Mouse (Mus musculus) lung, postnatal 4 days (tissue): Measurements from ENCODE around the gene Gm3424.
"Not testable (repeated sequence)": the region's sequence is repeated elsewhere in the genome, so short reads cannot be mapped to it uniquely, and the experiment has no call there.

Source experiments
- DNase-seq, 2 experiments: peaks; one replicate each; pipeline ENCODE4 v3.0.0; 2021

The Gm3424 gene

DNA sequence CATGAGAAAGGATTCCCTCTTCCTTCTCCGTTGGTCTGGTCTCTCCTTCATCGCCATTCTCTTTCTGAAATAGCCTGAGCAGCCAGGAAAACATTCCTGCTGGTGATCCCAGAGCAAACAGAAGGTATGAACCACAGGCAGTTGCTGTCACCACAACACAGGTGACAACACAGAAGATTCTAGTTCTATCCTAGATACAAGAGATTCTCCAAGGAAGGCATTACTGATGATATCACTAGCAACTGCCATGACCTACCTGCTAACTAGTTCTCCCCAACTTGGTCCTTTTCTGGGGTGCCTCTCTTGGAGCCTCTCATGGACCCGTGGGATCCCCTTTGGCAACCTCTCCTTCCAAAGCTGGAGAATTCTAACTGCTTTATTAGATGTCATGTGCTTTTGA lies at the start of gene Gm3424:
Gene Gm3424, minus strand, starts transcription at position 101 of the 400 bp plus-strand sequence.
- DNase-seq = not testable (repeated sequence)

DNA sequence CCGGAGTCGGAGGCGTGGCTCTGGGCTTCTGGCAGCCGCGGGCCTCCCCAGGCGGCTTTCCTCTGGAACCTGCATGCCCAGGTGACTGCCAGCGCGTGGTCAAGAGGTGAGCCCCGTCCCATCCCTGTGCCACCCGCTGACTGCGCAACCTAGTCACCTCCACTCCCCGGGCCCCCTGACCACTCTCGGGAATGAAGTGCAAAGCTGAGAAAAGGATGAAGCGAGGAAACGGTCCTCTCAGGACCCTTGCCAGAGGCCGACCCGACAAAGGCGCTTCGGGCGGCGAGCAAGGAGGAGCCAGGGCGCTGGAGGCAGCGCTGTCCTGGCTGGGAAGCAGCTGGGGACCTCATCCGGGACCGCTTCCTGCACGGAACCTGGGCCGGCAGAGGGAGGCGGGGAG lies 49.7 kb upstream of the Gm3424 start:
- not testable (repeated sequence) for DNase-seq

DNA sequence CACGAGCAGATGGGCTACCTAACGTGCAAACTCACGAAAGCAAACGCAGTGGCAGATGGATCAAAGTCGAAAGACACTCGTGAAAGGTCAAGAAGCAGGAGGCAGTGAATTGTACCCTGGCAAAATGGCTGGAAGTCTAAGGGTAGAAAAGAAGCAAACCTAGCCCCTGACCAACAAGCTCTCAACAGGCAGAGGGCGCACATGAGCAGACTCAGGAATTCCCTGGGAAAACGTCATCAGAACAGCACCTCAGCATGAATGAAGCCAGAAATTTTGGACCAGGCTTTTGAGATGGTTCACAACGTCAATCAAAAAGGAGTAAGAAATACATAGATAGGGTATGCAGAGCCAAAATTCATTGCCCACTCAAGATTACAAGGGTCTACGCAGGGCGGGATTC lies 49.0 kb upstream of the Gm3424 start:
- peak in 1 of 2 experiments; percentile 5 for DNase-seq

DNA sequence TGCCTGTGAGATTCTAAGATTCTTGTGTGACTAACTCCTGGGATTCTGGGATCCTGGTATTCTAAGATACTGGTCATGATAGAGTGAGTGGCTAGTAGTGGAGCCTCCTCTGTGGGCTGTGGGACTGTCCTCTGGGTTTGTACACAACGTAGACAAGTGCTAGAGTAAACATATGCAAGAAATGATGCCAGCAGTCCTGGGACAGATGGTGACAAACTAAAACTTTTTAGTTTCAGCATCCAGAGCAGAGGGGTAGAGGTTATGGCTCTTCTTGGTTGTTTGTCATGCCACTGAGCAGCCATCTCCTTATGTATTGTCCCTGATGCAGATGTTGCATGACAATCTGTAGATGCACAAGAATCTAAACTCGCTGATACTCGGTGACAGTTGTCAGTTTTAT lies 25.8 kb upstream of the Gm3424 start:
- not testable (repeated sequence) for DNase-seq

DNA sequence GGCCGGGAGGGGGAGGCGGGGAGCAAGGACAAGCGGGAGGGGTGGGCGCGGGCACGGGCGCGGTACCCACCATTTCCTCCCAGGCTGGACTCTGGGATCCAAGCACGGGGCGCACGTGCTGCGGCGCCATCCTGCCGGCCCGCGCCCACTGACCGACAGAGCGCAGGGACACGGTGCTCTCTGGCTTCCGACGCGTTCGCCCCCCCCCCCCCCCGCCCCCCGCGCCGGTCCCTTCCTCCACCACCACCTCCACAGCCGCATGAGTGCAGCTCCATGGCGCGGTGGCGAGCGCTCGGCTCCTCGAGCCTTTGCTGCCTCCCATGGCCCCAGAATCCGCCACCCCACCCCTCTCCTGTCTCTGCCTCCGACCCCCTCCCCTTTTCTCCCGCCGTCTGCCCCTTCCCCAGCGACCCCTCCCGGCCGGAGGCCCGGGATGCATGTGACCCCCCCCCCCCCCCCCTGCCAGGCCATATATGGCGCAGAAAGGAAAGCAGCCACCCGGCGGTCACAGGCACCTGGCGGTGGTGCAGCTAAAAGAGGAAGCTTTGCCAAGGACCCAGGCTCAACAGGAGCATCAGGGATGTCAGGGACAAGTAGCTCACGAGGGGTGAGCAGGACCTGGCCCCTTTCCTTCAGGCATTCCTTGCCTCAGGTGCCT lies 17.3 kb downstream of the Gm3424 start:
- DNase-seq = not testable (repeated sequence)

DNA sequence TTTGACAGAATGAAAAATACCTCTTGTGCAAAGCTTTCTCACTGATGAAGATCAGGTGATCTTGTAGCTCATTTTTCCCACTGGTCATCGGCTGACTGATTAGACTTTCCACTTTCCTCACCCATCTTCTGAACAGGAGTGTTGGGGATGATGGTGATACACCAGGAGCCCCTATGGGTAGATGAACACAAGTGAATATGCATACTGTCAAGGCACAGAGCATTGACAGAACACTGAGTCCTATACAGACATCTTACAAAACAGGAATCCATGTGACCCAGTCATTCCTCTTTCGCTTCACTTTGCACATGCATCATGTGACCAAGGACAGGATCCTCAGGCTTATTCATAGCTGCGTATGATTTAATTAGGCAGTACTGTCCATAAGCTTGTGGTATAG lies 22.2 kb downstream of the Gm3424 start, which contains the start of gene Gm3383:
Gene Gm3383, minus strand, starts transcription at position 101 of the 400 bp plus-strand sequence.
- DNase-seq = not testable (repeated sequence)
